Mouse (Mus musculus): ENCODE data around the gene Clk4. TPM values are rescaled to one million over a fixed set of nuclear protein-coding genes. Genes with fewer than 3 reads are reported as not detected.

The Clk4 gene
- polyA plus RNA-seq, 1 experiment from 2014 or later: 156 TPM

GRCm38 (mm10) chr11:51274418-51274817, 12.9 kb downstream of the Clk4 start:
- Histone ChIP-seq H3K36me3 (peaks cover 78% of the 10 kb centered on the region), H3K9ac (no peak overlapping the region), H3K27ac (no peak overlapping the region), H3K9me3 (no peaks in the 10 kb centered on the region), H3K4me3 (no peak overlapping the region), H3K4me1 (no peaks in the 10 kb centered on the region), H3K27me3 (no peaks in the 10 kb centered on the region), H3K4me2 (replicated peaks) (no peak overlapping the region)
- no peak for ATAC-seq (ENCODE audit: low FRiP score, low read depth)
- 93% methylated on average over 1 of the region's 1 CpGs for WGBS

- WGBS: 1% methylated on average over 32 of the region's 38 CpGs
Observed at GRCm38 (mm10) chr11:51289564-51290041, 28.1 kb downstream of the Clk4 start, which contains the start of gene Col23a1. TSS of gene Col23a1 (plus strand) at chr11:51289920.

GRCm38 (mm10) chr11:51290066-51290955, 28.8 kb downstream of the Clk4 start:
- peak overlapping the region; percentile 72; the same call in 1 of the 2 replicates for H3K27ac ChIP-seq
- H3K4me2 ChIP-seq (replicated peaks): peak overlapping the region; percentile 88
- H3K27me3 ChIP-seq: 0 out of 2 replicates have a peak, but pooled peaks cover 7% of the 10 kb centered on the region
- H3K9ac ChIP-seq: peak overlapping the region; percentile 74
- 2% methylated on average over 58 of the region's 74 CpGs for whole genome bisulfite sequencing
- H3K9me3 ChIP-seq: peaks cover 3% of the 10 kb centered on the region; the same call in 1 of the 2 replicates
- peak; percentile 78 for ATAC-seq (ENCODE audit: low FRiP score, low read depth)
- peaks cover 19% of the 10 kb centered on the region for H3K4me1 ChIP-seq
- peak overlapping the region; percentile 63 for H3K4me3 ChIP-seq
- peaks cover 2% of the 10 kb centered on the region for H3K36me3 ChIP-seq

More at GRCm38 (mm10) chr11:51289564-51290041, 28.1 kb downstream of the Clk4 start, which contains the start of gene Col23a1:
- ATAC-seq (ENCODE audit: low FRiP score, low read depth): peak; percentile 90
- peak within 1 kb of the TSS; percentile 74 for H3K9ac ChIP-seq
- H3K4me1 ChIP-seq: peaks cover 19% of the 10 kb centered on the region
- peak within 1 kb of the TSS; percentile 63 for H3K4me3 ChIP-seq
- H3K4me2 ChIP-seq (replicated peaks): peak within 1 kb of the TSS; percentile 88
- no peaks in the 10 kb centered on the region for H3K9me3 ChIP-seq
- H3K27me3 ChIP-seq: 0 out of 2 replicates have a peak, but pooled peaks cover 7% of the 10 kb centered on the region
- H3K27ac ChIP-seq: peak within 1 kb of the TSS; percentile 72
- peaks cover 9% of the 10 kb centered on the region for H3K36me3 ChIP-seq

- ATAC-seq (ENCODE audit: low FRiP score, low read depth): no peak
- Histone ChIP-seq H3K36me3 (peaks cover 7% of the 10 kb centered on the region; the same call in 1 of the 2 replicates), H3K27me3 (0 out of 2 replicates have a peak, but pooled peaks cover 7% of the 10 kb centered on the region), H3K4me2 (replicated peaks) (no peak overlapping the region), H3K9me3 (peaks cover 7% of the 10 kb centered on the region; the same call in 1 of the 2 replicates), H3K9ac (no peak overlapping the region), H3K4me1 (peaks cover 17% of the 10 kb centered on the region), H3K27ac (no peak overlapping the region), H3K4me3 (no peak overlapping the region)
- WGBS: 47% methylated on average over 2 of the region's 2 CpGs
Observed at GRCm38 (mm10) chr11:51293956-51294530, 32.5 kb downstream of the Clk4 start.

GRCm38 (mm10) chr11:51295742-51296141, 34.2 kb downstream of the Clk4 start:
- ATAC-seq (ENCODE audit: low FRiP score, low read depth): no peak
- Histone ChIP-seq H3K9ac (no peak overlapping the region), H3K27me3 (0 out of 2 replicates have a peak, but pooled peaks cover 7% of the 10 kb centered on the region), H3K27ac (no peak overlapping the region), H3K4me2 (replicated peaks) (no peak overlapping the region), H3K9me3 (peaks cover 7% of the 10 kb centered on the region; the same call in 1 of the 2 replicates), H3K4me1 (peaks cover 9% of the 10 kb centered on the region), H3K36me3 (peaks cover 7% of the 10 kb centered on the region; the same call in 1 of the 2 replicates), H3K4me3 (no peak overlapping the region)
- WGBS: 79% methylated on average over 3 of the region's 3 CpGs

- Histone ChIP-seq H3K4me3 (no peak overlapping the region), H3K27me3 (no peaks in the 10 kb centered on the region), H3K9me3 (peaks cover 7% of the 10 kb centered on the region; the same call in 1 of the 2 replicates), H3K9ac (no peak overlapping the region), H3K27ac (no peak overlapping the region), H3K36me3 (peaks cover 7% of the 10 kb centered on the region; the same call in 1 of the 2 replicates), H3K4me2 (replicated peaks) (no peak overlapping the region), H3K4me1 (peaks cover 8% of the 10 kb centered on the region; the same call in 1 of the 2 replicates)
- ATAC-seq (ENCODE audit: low FRiP score, low read depth): no peak
- WGBS: 87% methylated on average over 4 of the region's 4 CpGs
Observed at GRCm38 (mm10) chr11:51298691-51299090, 37.2 kb downstream of the Clk4 start.

GRCm38 (mm10) chr11:51302396-51302795, 40.9 kb downstream of the Clk4 start:
- Histone ChIP-seq H3K9ac (no peak overlapping the region), H3K9me3 (no peaks in the 10 kb centered on the region), H3K27me3 (no peaks in the 10 kb centered on the region), H3K4me1 (0 out of 2 replicates have a peak, but pooled peaks cover 11% of the 10 kb centered on the region), H3K36me3 (no peaks in the 10 kb centered on the region), H3K4me2 (replicated peaks) (no peak overlapping the region), H3K27ac (no peak overlapping the region), H3K4me3 (no peak overlapping the region)
- no peak for ATAC-seq (ENCODE audit: low FRiP score, low read depth)
- WGBS: 72% methylated on average over 5 of the region's 5 CpGs

GRCm38 (mm10) chr11:51303981-51304553, 42.5 kb downstream of the Clk4 start:
- Histone ChIP-seq H3K36me3 (no peaks in the 10 kb centered on the region), H3K27me3 (no peaks in the 10 kb centered on the region), H3K9ac (no peak overlapping the region), H3K4me1 (peaks cover 18% of the 10 kb centered on the region; the same call in 1 of the 2 replicates), H3K27ac (no peak overlapping the region), H3K9me3 (no peaks in the 10 kb centered on the region), H3K4me2 (replicated peaks) (no peak overlapping the region), H3K4me3 (no peak overlapping the region)
- 49% methylated on average over 12 of the region's 12 CpGs for WGBS
- no peak for ATAC-seq (ENCODE audit: low FRiP score, low read depth)

- no peak overlapping the region for H3K4me2 ChIP-seq (replicated peaks)
- no peaks in the 10 kb centered on the region for H3K27me3 ChIP-seq
- ATAC-seq (ENCODE audit: low FRiP score, low read depth): no peak
- no peak overlapping the region for H3K27ac ChIP-seq
- WGBS: 54% methylated on average over 5 of the region's 5 CpGs
- no peak overlapping the region for H3K4me3 ChIP-seq
- no peaks in the 10 kb centered on the region for H3K9me3 ChIP-seq
- H3K4me1 ChIP-seq: peaks cover 21% of the 10 kb centered on the region; the same call in 1 of the 2 replicates
- H3K36me3 ChIP-seq: no peaks in the 10 kb centered on the region
- H3K9ac ChIP-seq: no peak overlapping the region
Observed at GRCm38 (mm10) chr11:51308306-51308705, 46.8 kb downstream of the Clk4 start.

- Histone ChIP-seq H3K4me2 (replicated peaks) (no peak overlapping the region), H3K36me3 (no peaks in the 10 kb centered on the region), H3K4me3 (no peak overlapping the region), H3K9ac (no peak overlapping the region), H3K9me3 (no peaks in the 10 kb centered on the region), H3K27me3 (no peaks in the 10 kb centered on the region), H3K27ac (no peak overlapping the region), H3K4me1 (peaks cover 12% of the 10 kb centered on the region; the same call in 1 of the 2 replicates)
- 42% methylated on average over 8 of the region's 8 CpGs for WGBS
- no peak for ATAC-seq (ENCODE audit: low FRiP score, low read depth)
Observed at GRCm38 (mm10) chr11:51311846-51312245, 50.3 kb downstream of the Clk4 start.

GRCm38 (mm10) chr11:51315991-51316810, 54.7 kb downstream of the Clk4 start:
- no peak overlapping the region for H3K4me2 ChIP-seq (replicated peaks)
- peaks cover 3% of the 10 kb centered on the region; the same call in 1 of the 2 replicates for H3K9me3 ChIP-seq
- no peaks in the 10 kb centered on the region for H3K27me3 ChIP-seq
- no peak overlapping the region for H3K9ac ChIP-seq
- H3K27ac ChIP-seq: no peak overlapping the region
- WGBS: 69% methylated on average over 7 of the region's 7 CpGs
- H3K4me1 ChIP-seq: 0 out of 2 replicates have a peak, but pooled peaks cover 5% of the 10 kb centered on the region
- ATAC-seq (ENCODE audit: low FRiP score, low read depth): no peak
- no peak overlapping the region for H3K4me3 ChIP-seq
- no peaks in the 10 kb centered on the region for H3K36me3 ChIP-seq

All from limb, embryonic 13.5 days (tissue).